Mouse (Mus musculus) T-helper 17 cell (primary cell): ENCODE measurements around the gene Defb20.
"Not testable (repeated sequence)": the region's sequence is repeated elsewhere in the genome, so short reads cannot be mapped to it uniquely, and the experiment has no call there.

Source experiments
- in situ Hi-C, 2 experiments: fragments of 300-600 bp; cut with MboI, MseI; formaldehyde crosslinking; loops; 1 replicate in 1 of 2; 2 replicates in 1 of 2; pipeline ENCODE4 v1.15.1; 2025; ENCODE audit warnings: high pct_unique_total_duplicates in 2 of 2

Gene Defb20

GRCm38 (mm10) chr2:152476763-152477162 lies at the start of gene Defb20:
Defb20 (plus strand) TSS chr2:152477063.
- in situ Hi-C loops = no loop called here

GRCm38 (mm10) chr2:152427493-152427892 lies 49.4 kb upstream of the Defb20 start:
- in situ Hi-C loops = no loop called here

GRCm38 (mm10) chr2:152428481-152428880 lies 48.4 kb upstream of the Defb20 start:
- in situ Hi-C loops = not testable (repeated sequence)

- in situ Hi-C loops = no loop called here
These were observed 40.4 kb upstream of the Defb20 start for GRCm38 (mm10) chr2:152436405-152436901.

DNA sequence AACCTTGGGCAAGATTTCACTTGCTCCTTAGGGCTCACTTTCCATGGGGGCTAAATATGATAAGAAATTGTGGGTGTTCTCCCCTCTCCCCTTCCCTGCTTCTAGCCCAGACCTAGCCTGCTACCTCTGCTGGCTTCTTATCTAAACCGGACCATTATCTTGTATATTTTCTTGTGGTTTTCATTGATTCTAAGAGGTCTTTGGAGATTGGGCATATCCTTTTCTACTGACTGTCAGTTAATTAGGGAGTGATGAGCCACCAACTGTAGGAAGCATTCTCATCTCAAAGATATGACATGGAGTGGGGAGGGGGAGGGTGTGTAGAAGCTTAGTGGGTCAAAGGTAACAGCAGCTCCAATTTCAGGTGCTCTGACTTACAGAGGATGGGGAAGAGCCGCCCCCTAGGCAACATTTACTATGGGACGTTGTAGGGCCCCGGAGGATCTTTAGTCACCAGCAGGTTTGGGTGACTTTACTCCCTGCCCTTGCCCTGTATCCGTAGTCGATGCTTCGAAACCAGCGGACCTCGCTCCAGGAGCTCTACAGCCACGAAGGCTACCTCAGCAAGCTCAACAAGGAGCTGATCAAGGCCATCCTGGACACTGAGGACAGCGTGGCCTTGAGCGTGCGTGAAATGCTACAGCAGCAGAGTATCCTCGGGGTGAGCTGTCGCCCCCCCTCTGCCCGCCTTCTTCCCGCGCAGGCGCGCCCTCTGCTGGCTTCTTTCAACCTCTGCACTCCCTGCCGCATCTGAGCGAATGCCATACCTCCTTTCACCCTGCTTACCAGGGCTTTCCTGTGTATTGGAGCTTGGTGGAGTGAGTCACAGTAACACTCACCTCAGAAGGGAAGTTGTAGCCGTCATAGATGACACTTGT lies 39.6 kb upstream of the Defb20 start:
- in situ Hi-C loops = no loop called here

DNA sequence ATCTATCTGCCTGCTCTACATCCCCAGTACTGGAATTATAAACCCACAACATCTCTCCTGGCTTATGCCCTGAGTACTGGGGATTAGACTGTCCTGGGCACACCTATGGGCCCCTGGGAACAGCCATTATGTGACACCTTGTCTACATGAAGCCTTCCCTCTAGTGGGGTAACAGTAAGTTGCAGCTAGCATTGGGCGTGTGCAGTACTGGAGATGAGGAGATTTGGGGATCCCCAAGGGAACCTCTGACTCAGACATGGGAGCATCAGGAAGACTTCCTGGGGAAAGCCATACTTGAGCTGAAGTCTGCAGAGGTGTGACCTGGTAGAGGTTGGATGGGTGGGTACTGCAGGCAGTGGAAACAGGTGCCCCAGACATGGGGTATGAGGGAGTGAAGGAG lies 37.9 kb upstream of the Defb20 start:
- in situ Hi-C loops = no loop called here

- in situ Hi-C loops = no loop called here
These were observed 37.0 kb upstream of the Defb20 start for GRCm38 (mm10) chr2:152439833-152440232.

DNA sequence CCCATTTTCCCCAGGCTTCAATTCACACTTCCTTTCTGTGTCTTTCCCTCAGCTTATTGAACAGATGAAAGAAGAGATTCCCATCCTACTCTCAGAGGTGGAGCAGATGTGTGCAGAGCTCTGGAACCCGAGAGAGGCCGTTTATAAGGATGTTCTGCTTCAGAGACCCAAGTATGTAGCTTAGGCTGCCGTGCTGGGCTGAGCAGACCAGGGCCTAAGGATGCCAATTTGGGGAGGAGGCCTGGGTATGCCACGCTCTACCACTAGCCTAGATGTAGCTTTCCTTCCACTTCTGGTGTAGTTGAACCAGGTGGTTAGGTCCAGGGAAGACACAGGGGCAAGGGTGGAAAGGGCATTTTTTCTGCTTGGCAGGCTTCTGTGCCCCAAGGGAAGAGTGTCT lies 34.5 kb upstream of the Defb20 start:
- in situ Hi-C loops = no loop called here

DNA sequence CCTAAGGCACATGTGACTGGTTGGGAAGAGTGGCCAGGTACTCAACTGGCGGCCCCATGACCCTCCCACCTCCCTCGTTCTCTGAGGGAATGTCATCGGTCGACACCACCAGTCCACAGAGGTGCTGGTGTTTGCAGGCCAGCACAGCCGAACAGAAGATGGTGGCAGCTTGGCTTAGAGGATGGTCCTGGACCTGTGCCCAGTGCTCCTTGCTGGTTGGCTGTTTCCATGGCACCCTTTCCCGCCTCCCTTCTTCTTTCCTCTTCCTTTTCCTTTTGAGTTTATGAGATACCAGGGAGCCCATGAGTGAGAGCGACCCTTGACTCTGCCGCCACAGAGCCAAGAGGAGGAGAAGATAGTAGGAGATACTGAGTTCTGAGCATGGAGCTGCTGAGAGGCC lies 33.6 kb upstream of the Defb20 start:
- in situ Hi-C loops = no loop called here

- in situ Hi-C loops = loop anchor here in 1 of 2 experiments (5.0 kb wide), 1 partner anchor 54 kb away; no protein-coding TSS in a partner anchor
These were observed 30.2 kb upstream of the Defb20 start for GRCm38 (mm10) chr2:152446642-152447041.

DNA sequence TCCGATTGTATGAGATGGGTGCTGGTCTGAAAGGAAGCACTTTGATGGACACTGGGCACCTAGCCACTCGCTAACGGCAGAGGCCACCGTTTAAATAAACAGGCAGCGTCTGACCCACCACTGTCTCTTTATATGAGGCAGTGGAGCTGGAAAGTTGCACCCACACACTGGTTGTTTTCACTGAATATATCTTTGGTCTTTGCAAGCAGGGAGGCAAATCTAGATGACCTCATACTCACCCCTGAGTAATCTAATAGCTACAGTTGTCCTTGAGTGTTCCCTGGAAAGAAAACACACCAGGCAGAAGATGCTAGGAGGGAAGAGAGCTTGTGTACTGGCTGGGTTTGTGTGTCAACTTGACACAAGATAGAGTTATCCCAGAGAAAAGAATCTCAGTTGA lies 29.4 kb upstream of the Defb20 start:
- in situ Hi-C loops = loop anchor here in 1 of 2 experiments (5.0 kb wide), 1 partner anchor 55 kb away; no protein-coding TSS in a partner anchor

DNA sequence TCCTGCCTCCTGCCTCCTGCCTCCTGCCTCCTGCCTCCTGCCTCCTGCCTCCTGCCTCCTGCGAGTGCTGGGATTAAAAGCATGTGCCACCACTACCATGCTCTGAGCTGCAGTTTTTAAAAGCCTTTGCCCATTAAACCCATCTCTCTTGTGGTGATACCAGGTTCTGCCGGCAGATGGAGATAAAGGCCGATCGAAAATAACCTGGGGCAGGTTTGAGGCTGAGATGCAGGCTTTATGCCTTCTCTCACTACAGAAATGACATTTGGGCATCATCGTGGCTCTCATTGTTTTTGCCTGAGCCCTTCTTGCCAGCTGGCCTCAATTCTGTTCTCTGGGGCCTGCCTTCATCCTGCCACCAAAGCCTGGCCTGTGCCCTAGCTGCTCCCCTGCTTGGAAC lies 26.6 kb upstream of the Defb20 start:
- in situ Hi-C loops = no loop called here

- in situ Hi-C loops = no loop called here
These were observed 24.6 kb upstream of the Defb20 start for GRCm38 (mm10) chr2:152452101-152452781.

DNA sequence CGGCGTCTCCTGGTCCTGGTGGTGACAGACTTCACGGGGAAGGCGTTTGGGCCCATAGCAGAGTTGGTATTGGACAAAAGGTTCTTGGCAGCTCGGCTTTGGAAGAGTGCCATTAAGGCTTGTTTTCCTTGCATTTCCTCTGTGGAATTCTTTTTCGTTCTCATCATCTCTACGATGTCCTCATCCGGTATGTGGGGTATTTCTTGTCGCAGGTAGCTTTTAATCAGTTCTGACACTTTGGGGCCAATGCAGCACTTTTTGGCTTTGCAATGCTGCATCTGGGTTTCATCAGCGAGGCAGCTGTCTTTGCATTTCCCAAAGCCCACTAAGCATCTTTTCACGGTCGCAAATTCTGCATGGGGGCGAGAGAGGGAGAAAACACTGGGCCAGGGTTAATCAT lies 17.6 kb upstream of the Defb20 start:
- in situ Hi-C loops = no loop called here

DNA sequence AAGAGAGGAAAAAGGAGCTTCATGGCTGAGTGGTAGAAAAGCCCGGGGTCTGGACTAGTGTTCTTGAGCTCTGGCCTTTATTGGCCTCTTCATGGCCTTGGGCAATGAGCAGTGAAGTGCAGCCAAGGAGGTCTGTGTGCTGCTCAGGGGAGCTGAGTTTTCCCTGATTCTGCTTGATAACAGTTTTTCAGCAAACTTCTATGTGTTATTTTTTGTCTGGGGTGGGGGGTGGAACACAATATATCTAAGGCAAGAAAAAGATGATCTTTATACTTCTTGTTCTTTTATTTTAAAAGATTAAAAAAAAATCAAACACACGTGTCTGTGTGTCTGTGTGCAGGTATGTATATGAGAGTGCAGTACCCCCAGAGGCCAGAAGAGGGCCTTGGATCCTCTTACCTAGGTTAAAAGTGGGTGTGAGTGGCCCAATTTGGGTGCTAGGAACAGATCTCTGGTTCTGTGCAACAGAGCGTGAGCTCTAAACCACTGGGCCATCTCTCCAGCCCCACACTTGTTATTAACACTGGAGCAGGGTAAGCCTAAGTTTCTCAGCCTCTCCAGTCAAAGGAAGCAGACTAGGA lies 12.2 kb upstream of the Defb20 start, which contains the start of gene Defb23:
Defb23 (minus strand) TSS at position 51 of the 581 bp plus-strand sequence.
- in situ Hi-C loops = no loop called here

DNA sequence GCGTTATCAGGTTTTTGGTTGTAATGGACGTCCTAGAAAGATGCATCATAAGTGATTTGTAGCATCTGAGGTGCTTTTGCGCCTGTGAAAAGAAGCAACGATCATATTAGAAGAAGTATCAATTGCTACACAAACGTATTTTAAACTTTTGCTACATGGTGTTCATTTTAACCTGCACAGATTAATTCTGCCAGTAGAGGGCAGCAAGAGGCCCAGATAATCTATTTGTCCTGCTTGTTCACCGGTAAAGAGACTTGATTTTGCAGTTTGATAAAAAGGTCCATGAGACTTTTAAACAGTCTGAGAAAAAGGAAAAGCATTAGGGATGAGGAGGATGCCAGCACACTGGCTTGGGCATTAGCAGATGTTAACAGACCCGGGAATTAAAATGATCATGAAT lies 5.9 kb upstream of the Defb20 start:
- in situ Hi-C loops = no loop called here

DNA sequence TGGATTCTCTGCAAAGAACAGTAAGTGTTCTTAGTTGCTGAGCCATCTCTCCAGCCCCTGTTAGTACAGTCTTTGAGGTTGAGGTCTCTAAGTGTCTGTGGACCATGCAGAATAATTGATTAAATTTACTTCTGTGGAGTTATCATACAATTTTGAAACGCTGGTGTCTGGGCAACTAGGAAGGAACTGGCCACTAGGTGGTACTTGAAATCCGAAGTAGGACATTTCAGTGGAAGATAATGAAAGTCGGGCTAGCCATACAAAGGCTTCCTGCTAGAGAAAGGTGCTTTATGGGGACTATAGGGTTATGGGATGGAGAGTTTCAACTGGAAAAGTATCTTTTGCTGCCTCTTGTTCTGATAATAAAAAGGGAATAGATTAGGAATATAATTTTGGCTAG lies 4.4 kb upstream of the Defb20 start:
- in situ Hi-C loops = no loop called here

DNA sequence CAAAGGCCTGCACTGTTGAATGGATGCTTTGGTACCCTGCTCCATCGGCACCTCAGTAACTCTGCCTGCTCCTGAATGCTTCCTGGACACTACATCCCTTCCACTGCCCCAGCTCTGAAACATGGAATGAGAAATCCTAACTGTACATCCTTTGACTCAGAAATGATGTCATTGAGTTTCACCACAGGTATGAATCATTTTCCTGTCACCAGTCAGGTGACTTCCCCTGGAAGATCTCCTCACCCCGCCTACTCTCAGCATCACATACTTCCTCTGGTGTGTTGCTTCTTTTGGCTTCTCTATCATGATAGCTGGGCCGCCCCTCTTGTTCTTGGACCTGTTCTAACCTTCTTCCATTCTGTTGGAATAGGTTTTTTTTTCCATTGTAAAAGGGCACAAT lies 4.0 kb downstream of the Defb20 start:
- in situ Hi-C loops = loop anchor here in 1 of 2 experiments (5.0 kb wide), 1 partner anchor 99 kb away; no protein-coding TSS in a partner anchor

DNA sequence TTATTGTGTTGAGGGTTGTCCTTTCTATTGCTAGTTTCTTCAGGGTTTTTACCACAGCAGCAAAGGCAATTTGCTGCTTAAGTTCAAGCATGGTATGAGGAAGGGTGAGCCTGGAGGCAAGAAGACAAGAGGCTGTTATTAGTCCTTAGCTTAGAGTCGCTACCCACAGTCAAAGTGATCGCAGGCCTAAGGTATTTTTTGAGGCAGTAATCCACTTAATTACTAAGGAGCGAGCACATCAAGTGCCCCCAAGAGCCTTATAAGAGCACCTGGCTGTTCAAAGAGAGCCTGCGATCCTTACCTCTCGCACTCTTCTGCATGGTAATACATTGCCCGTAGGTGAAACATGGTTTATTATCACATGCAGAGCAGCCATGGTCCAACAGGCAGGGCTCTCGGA lies 4.9 kb downstream of the Defb20 start:
- in situ Hi-C loops = loop anchor here in 1 of 2 experiments (5.0 kb wide), 1 partner anchor 99 kb away; no protein-coding TSS in a partner anchor

DNA sequence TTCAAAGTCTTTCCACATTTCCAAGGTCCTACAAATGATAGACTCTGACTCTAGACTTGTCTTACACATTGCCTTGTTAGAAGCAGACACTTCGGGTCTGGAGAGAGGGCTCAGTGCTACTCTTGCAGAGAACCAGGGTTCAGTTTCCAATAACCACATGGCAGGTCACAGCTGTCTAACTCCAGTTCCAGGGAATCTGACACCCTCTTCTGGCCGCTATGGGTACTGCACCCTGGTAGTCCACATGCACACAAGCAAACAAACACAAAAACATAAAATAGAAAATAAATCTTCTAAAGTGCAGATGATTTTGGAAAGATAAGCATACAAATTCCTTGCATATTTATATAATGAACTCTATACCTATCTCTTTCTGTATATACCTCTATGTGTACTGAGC lies 10.2 kb downstream of the Defb20 start:
- in situ Hi-C loops = no loop called here

- in situ Hi-C loops = no loop called here
These were observed 13.2 kb downstream of the Defb20 start, which contains the start of gene Defb22 for GRCm38 (mm10) chr2:152490038-152490437. Defb22 (minus strand) TSS chr2:152490138.

DNA sequence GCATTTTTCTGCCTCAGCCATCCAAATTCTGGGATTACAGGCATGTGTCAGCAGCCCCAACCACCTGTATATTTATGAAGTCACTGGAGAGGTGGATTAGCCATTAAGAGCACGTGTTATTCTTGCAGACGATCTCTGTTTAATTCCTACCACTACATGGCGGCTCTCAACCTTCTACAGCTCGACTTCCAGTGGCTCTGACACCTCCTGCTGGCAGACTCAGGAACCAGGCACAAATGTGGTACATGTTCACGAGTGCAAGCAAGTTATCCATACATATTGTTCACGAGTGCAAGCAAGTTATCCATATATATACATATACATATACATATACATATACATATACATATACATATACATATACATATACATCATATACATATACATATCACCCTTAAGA lies 16.3 kb downstream of the Defb20 start:
- in situ Hi-C loops = no loop called here
